Mouse (Mus musculus) 3134 (cell line): ENCODE measurements around the gene I830077J02Rik.

Source experiments
- DNase-seq: peaks from one replicate; pipeline ENCODE4 v3.0.0-alpha.2; 2011; ENCODE audit warnings: low spot score; ENCODE audit not compliant: insufficient read length; ENCODE audit errors: extremely low read depth

Gene I830077J02Rik

GRCm38 (mm10) chr3:105932240-105933071 is at the start of gene I830077J02Rik:
Gene I830077J02Rik, minus strand, starts transcription at chr3:105932664.
- no peak for DNase-seq

GRCm38 (mm10) chr3:105974174-105974573 is 41.7 kb upstream of the I830077J02Rik start:
- no peak for DNase-seq

GRCm38 (mm10) chr3:105973411-105973810 is 40.9 kb upstream of the I830077J02Rik start, which contains the start of gene Ovgp1:
Gene Ovgp1, plus strand, starts transcription at chr3:105973711.
- DNase-seq: no peak

- no peak for DNase-seq
These were observed 39.5 kb upstream of the I830077J02Rik start for GRCm38 (mm10) chr3:105971831-105972446.

GRCm38 (mm10) chr3:105960700-105961099 is 28.2 kb upstream of the I830077J02Rik start:
- DNase-seq: peak; percentile 4

GRCm38 (mm10) chr3:105959999-105960398 is 27.5 kb upstream of the I830077J02Rik start, which contains the start of gene Atp5f1:
Gene Atp5f1, minus strand, starts transcription at chr3:105960099.
- no peak for DNase-seq

- DNase-seq: no peak
These were observed 27.1 kb upstream of the I830077J02Rik start for GRCm38 (mm10) chr3:105959585-105959984.

GRCm38 (mm10) chr3:105958974-105959580 is 26.6 kb upstream of the I830077J02Rik start, which contains the start of gene Wdr77:
Gene Wdr77, plus strand, starts transcription at chr3:105959369.
- peak; percentile 94 for DNase-seq

- DNase-seq: no peak
These were observed 25.7 kb upstream of the I830077J02Rik start for GRCm38 (mm10) chr3:105958204-105958603.

GRCm38 (mm10) chr3:105957235-105957634 is 24.8 kb upstream of the I830077J02Rik start:
- DNase-seq: no peak

GRCm38 (mm10) chr3:105951348-105951747 is 18.9 kb upstream of the I830077J02Rik start:
- no peak for DNase-seq

GRCm38 (mm10) chr3:105936111-105936510 is 3.6 kb upstream of the I830077J02Rik start:
- no peak for DNase-seq

- no peak for DNase-seq
These were observed 2.6 kb upstream of the I830077J02Rik start for GRCm38 (mm10) chr3:105935033-105935432.

- DNase-seq: no peak
These were observed 1.5 kb upstream of the I830077J02Rik start for GRCm38 (mm10) chr3:105933926-105934325.

- DNase-seq: no peak
These were observed 1.4 kb downstream of the I830077J02Rik start for GRCm38 (mm10) chr3:105931095-105931494.

GRCm38 (mm10) chr3:105929821-105930220 is 2.6 kb downstream of the I830077J02Rik start:
- no peak for DNase-seq

GRCm38 (mm10) chr3:105928781-105929180 is 3.7 kb downstream of the I830077J02Rik start:
- DNase-seq: no peak

GRCm38 (mm10) chr3:105928195-105928569 is 4.3 kb downstream of the I830077J02Rik start:
- DNase-seq: no peak

GRCm38 (mm10) chr3:105927561-105928194 is 4.8 kb downstream of the I830077J02Rik start:
- DNase-seq: no peak

- no peak for DNase-seq
These were observed 7.8 kb downstream of the I830077J02Rik start for GRCm38 (mm10) chr3:105924616-105925015.

GRCm38 (mm10) chr3:105921959-105922358 is 10.5 kb downstream of the I830077J02Rik start:
- no peak for DNase-seq
